Comparison of ENCODE assay signal across 20 mouse cellular contexts in the genomic region with DNA sequence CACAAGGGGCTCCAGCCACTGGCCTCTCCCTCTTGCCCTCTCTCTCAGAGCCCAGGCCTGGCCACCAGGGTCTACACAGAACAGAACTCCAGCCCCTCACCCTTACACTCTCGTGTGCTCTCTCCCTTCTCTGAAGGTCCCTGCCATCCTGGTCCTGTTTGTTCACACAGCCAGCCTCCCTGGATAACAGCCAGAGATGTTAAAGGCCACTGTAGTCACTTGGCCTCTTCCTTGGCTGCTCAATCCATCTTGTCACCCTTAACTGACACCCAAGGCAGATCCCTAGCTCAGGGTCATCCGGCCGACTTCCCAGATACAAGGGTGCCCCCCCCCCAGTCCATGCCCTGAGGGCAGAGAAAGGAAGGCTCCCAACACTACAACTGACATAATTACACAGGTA. TPM values are rescaled to one million over a fixed set of nuclear protein-coding genes. Genes with fewer than 3 reads are reported as not detected.
DNase-seq lines count a peak whose midpoint lies in the region; ATAC-seq and TF ChIP-seq lines count a peak whose summit lies in the region.
"Had no signal": no experiment of that assay in that cellular context is flagged by ENCODE, and none has a peak within 500 bp of the region (broad histone marks: within the 10 kb centered on the region; RNA-seq: fewer than 3 reads in every experiment).

No protein-coding gene starts in this region.

- H3K27ac ChIP-seq in hindbrain, embryonic 11.5 days (ENCODE audit: low read depth, low read length): 0 out of 2 replicates have a peak overlapping the region, but pooled peaks have one; percentile 42
- H3K27ac ChIP-seq in hindbrain, postnatal 0 days: no peak overlapping the region
- peak overlapping the region; percentile 41 for H3K27ac ChIP-seq in midbrain, embryonic 11.5 days (ENCODE audit: low read depth, low read length)
- no peak overlapping the region for H3K27ac ChIP-seq in midbrain, embryonic 16.5 days (ENCODE audit: low read length)
- H3K27ac ChIP-seq in forebrain, embryonic 13.5 days: peak overlapping the region; percentile 71
- peak overlapping the region; percentile 41; the same call in 1 of the 2 replicates for H3K27ac ChIP-seq in midbrain, embryonic 14.5 days (replicated peaks; ENCODE audit: low read depth, low read length)
- H3K27ac ChIP-seq: embryonic facial prominence, embryonic 12.5 days; limb, embryonic 15.5 days; neural tube, embryonic 12.5 days; stomach, postnatal 0 days had no signal

- no peak for DNase-seq in hindbrain, embryonic 11.5 days (ENCODE audit: low spot score)
- DNase-seq in hindbrain, postnatal 0 days (ENCODE audit: low spot score): no peak
- DNase-seq in midbrain, embryonic 11.5 days (ENCODE audit: low spot score, missing footprints): peak; percentile 49
- DNase-seq in midbrain, embryonic 14.5 days: no peak
- no peak for DNase-seq in frontal cortex, postnatal 14 days (ENCODE audit: low spot score in 2 of 2)
- DNase-seq: cerebellum, adult 8-10 months; heart, postnatal 4 days; lung, adult 18-20 months; right cerebral cortex, postnatal 25 days had no signal

- ATAC-seq in hindbrain, embryonic 11.5 days (ENCODE audit: low FRiP score): no peak
- no peak for ATAC-seq in hindbrain, postnatal 0 days
- ATAC-seq in midbrain, embryonic 11.5 days (ENCODE audit: low FRiP score): no peak
- no peak for ATAC-seq in midbrain, embryonic 16.5 days
- no peak for ATAC-seq in forebrain, embryonic 13.5 days
- no peak for ATAC-seq in midbrain, embryonic 14.5 days (ENCODE audit: low FRiP score, low TSS enrichment)
- ATAC-seq: intestine, embryonic 16.5 days had no signal

- no peaks in the 10 kb centered on the region for H3K27me3 ChIP-seq in hindbrain, embryonic 11.5 days (ENCODE audit: control insufficient read depth, insufficient read depth, low read length)
- H3K27me3 ChIP-seq in hindbrain, postnatal 0 days (ENCODE audit: insufficient read depth, low read length): no peaks in the 10 kb centered on the region
- H3K27me3 ChIP-seq in midbrain, embryonic 11.5 days (ENCODE audit: control insufficient read depth, insufficient read depth, low read length): no peaks in the 10 kb centered on the region
- H3K27me3 ChIP-seq in midbrain, embryonic 16.5 days (ENCODE audit: control insufficient read depth, insufficient read depth, low read depth, low read length): no peaks in the 10 kb centered on the region
- H3K27me3 ChIP-seq in forebrain, embryonic 13.5 days: no peaks in the 10 kb centered on the region
- no peaks in the 10 kb centered on the region for H3K27me3 ChIP-seq in midbrain, embryonic 14.5 days (ENCODE audit: control insufficient read depth, insufficient read depth, low read length)
- H3K27me3 ChIP-seq: embryonic facial prominence, embryonic 12.5 days; neural tube, embryonic 12.5 days had no signal

- H3K4me2 ChIP-seq in hindbrain, embryonic 11.5 days (replicated peaks; ENCODE audit: low read depth, low read length): no peak overlapping the region
- H3K4me2 ChIP-seq in hindbrain, postnatal 0 days (ENCODE audit: low read depth, low read length): no peak overlapping the region
- H3K4me2 ChIP-seq in midbrain, embryonic 11.5 days: no peak overlapping the region
- H3K4me2 ChIP-seq in midbrain, embryonic 16.5 days (ENCODE audit: low read length): no peak overlapping the region
- no peak overlapping the region for H3K4me2 ChIP-seq in forebrain, embryonic 13.5 days
- H3K4me2 ChIP-seq in midbrain, embryonic 14.5 days (ENCODE audit: low read length): no peak overlapping the region
- H3K4me2 ChIP-seq: embryonic facial prominence, embryonic 12.5 days; heart, embryonic 12.5 days; limb, embryonic 15.5 days; neural tube, embryonic 12.5 days had no signal

- H3K4me3 ChIP-seq in hindbrain, embryonic 11.5 days (ENCODE audit: low read depth, low read length): no peak overlapping the region
- no peak overlapping the region for H3K4me3 ChIP-seq in hindbrain, postnatal 0 days (ENCODE audit: low read length)
- no peak overlapping the region for H3K4me3 ChIP-seq in midbrain, embryonic 11.5 days (ENCODE audit: low read depth, low read length)
- no peak overlapping the region for H3K4me3 ChIP-seq in midbrain, embryonic 16.5 days (ENCODE audit: low read depth, low read length)
- H3K4me3 ChIP-seq in forebrain, embryonic 13.5 days: no peak overlapping the region
- H3K4me3 ChIP-seq in midbrain, embryonic 14.5 days (replicated peaks; ENCODE audit: low read depth, low read length): no peak overlapping the region
- H3K4me3 ChIP-seq: embryonic facial prominence, embryonic 12.5 days; heart, embryonic 12.5 days; limb, embryonic 15.5 days; neural tube, embryonic 12.5 days had no signal

- H3K9ac ChIP-seq in hindbrain, embryonic 11.5 days (ENCODE audit: low read depth, low read length): no peak overlapping the region
- H3K9ac ChIP-seq in hindbrain, postnatal 0 days (replicated peaks; ENCODE audit: low read length): no peak overlapping the region
- no peak overlapping the region; the same call in 1 of the 2 replicates for H3K9ac ChIP-seq in midbrain, embryonic 11.5 days (ENCODE audit: low read length)
- no peak overlapping the region for H3K9ac ChIP-seq in midbrain, embryonic 16.5 days (ENCODE audit: low read depth, low read length)
- no peak overlapping the region; the same call in 1 of the 2 replicates for H3K9ac ChIP-seq in forebrain, embryonic 13.5 days
- no peak overlapping the region for H3K9ac ChIP-seq in midbrain, embryonic 14.5 days (replicated peaks; ENCODE audit: low read length)
- H3K9ac ChIP-seq: embryonic facial prominence, embryonic 12.5 days; heart, embryonic 12.5 days; limb, embryonic 15.5 days; neural tube, embryonic 12.5 days had no signal

- no peak for TF ChIP-seq CTCF in hindbrain, postnatal 0 days (IDR thresholded peaks at IDR 0.05; ENCODE audit: low read depth)

- no peaks in the 10 kb centered on the region; the same call in 1 of the 2 replicates for H3K4me1 ChIP-seq in hindbrain, embryonic 11.5 days (replicated peaks; ENCODE audit: control insufficient read depth, insufficient read depth, low read length)
- H3K4me1 ChIP-seq in hindbrain, postnatal 0 days (ENCODE audit: insufficient read depth, low read length): peaks cover 8% of the 10 kb centered on the region; the same call in 1 of the 2 replicates
- H3K4me1 ChIP-seq in midbrain, embryonic 11.5 days (ENCODE audit: control insufficient read depth, insufficient read depth, low read length): peaks cover 5% of the 10 kb centered on the region; the same call in 1 of the 2 replicates
- H3K4me1 ChIP-seq in midbrain, embryonic 16.5 days (ENCODE audit: control insufficient read depth, insufficient read depth, low read length): peaks cover 8% of the 10 kb centered on the region
- H3K4me1 ChIP-seq in forebrain, embryonic 13.5 days: peaks cover 36% of the 10 kb centered on the region
- peaks cover 14% of the 10 kb centered on the region; the same call in 1 of the 2 replicates for H3K4me1 ChIP-seq in midbrain, embryonic 14.5 days (ENCODE audit: control insufficient read depth, insufficient read depth, low read length)
- H3K4me1 ChIP-seq: embryonic facial prominence, embryonic 12.5 days; heart, embryonic 12.5 days; limb, embryonic 15.5 days had no signal

- H3K36me3 ChIP-seq in hindbrain, embryonic 11.5 days (ENCODE audit: control insufficient read depth, insufficient read depth, low read length): no peaks in the 10 kb centered on the region
- H3K36me3 ChIP-seq in hindbrain, postnatal 0 days (ENCODE audit: insufficient read depth, low read length): no peaks in the 10 kb centered on the region
- H3K36me3 ChIP-seq in midbrain, embryonic 11.5 days (ENCODE audit: control insufficient read depth, insufficient read depth, low read length): peaks cover 13% of the 10 kb centered on the region
- H3K36me3 ChIP-seq in midbrain, embryonic 16.5 days (ENCODE audit: control insufficient read depth, insufficient read depth, low read length): no peaks in the 10 kb centered on the region
- peaks cover 48% of the 10 kb centered on the region for H3K36me3 ChIP-seq in forebrain, embryonic 13.5 days (ENCODE audit: poor library complexity, severe bottlenecking)
- H3K36me3 ChIP-seq in midbrain, embryonic 14.5 days (ENCODE audit: control insufficient read depth, insufficient read depth, low read length): no peaks in the 10 kb centered on the region; the same call in 1 of the 2 replicates
- H3K36me3 ChIP-seq: embryonic facial prominence, embryonic 12.5 days; heart, embryonic 12.5 days; limb, embryonic 15.5 days had no signal

- no peaks in the 10 kb centered on the region for H3K9me3 ChIP-seq in hindbrain, embryonic 11.5 days (ENCODE audit: control insufficient read depth, low read length)
- H3K9me3 ChIP-seq in hindbrain, postnatal 0 days (ENCODE audit: low read length): no peaks in the 10 kb centered on the region
- no peaks in the 10 kb centered on the region for H3K9me3 ChIP-seq in midbrain, embryonic 11.5 days (ENCODE audit: control insufficient read depth, low read length)
- H3K9me3 ChIP-seq in midbrain, embryonic 16.5 days (replicated peaks; ENCODE audit: control insufficient read depth, low read length, poor library complexity, severe bottlenecking): no peaks in the 10 kb centered on the region
- H3K9me3 ChIP-seq in forebrain, embryonic 13.5 days (replicated peaks): no peaks in the 10 kb centered on the region
- no peaks in the 10 kb centered on the region for H3K9me3 ChIP-seq in midbrain, embryonic 14.5 days (ENCODE audit: control insufficient read depth, low read length)
- H3K9me3 ChIP-seq: embryonic facial prominence, embryonic 12.5 days; heart, embryonic 12.5 days; limb, embryonic 15.5 days; neural tube, embryonic 12.5 days had no signal

- 64% methylated on average over 3 of the region's 3 CpGs for WGBS in hindbrain, embryonic 11.5 days
- 53% methylated on average over 3 of the region's 3 CpGs for WGBS in hindbrain, postnatal 0 days
- WGBS in midbrain, embryonic 11.5 days: 79% methylated on average over 3 of the region's 3 CpGs
- 80% methylated on average over 3 of the region's 3 CpGs for WGBS in midbrain, embryonic 16.5 days
- 77% methylated on average over 3 of the region's 3 CpGs for WGBS in forebrain, embryonic 13.5 days
- WGBS in midbrain, embryonic 14.5 days: 69% methylated on average over 3 of the region's 3 CpGs

RNA-seq across cellular contexts. Expression of gene Mfng, which starts 18.0 kb away (rescaled TPM):
- polyA plus RNA-seq in hindbrain, embryonic 11.5 days (2014; fragmentation: Nextera tagmentation; extraction: Ambion mirVana): 34.6 and 34.7 TPM in 2 replicates
- 12.7 and 15.2 TPM in 2 replicates for total RNA-seq in hindbrain, postnatal 0 days (2014; rRNA removed)
- polyA plus RNA-seq in hindbrain, postnatal 0 days (2015; fragmentation: Nextera tagmentation; extraction: Ambion mirVana): 16.6 and 17.9 TPM in 2 replicates
- 57.2 and 61.8 TPM in 2 replicates for polyA plus RNA-seq in midbrain, embryonic 11.5 days (2014; fragmentation: Nextera tagmentation; extraction: Ambion mirVana)
- polyA plus RNA-seq in midbrain, embryonic 16.5 days (2015; fragmentation: Nextera tagmentation; extraction: Ambion mirVana): 13.5 and 19.7 TPM in 2 replicates
- 136 and 138 TPM in 2 replicates for polyA plus RNA-seq in forebrain, embryonic 13.5 days (2015; fragmentation: Nextera tagmentation; extraction: Ambion mirVana)
- polyA plus RNA-seq in midbrain, embryonic 14.5 days (2014; fragmentation: Nextera tagmentation; extraction: Ambion mirVana): 16.7 and 28.0 TPM in 2 replicates

RNA-seq across cellular contexts. Expression of gene Elfn2, which starts 36.7 kb away (rescaled TPM):
- polyA plus RNA-seq in hindbrain, embryonic 11.5 days (2014; fragmentation: Nextera tagmentation; extraction: Ambion mirVana): 0.60 and 0.85 TPM in 2 replicates
- total RNA-seq in hindbrain, postnatal 0 days (2014; rRNA removed): 40.9 and 43.1 TPM in 2 replicates
- 8.4 and 9.1 TPM in 2 replicates for polyA plus RNA-seq in hindbrain, postnatal 0 days (2015; fragmentation: Nextera tagmentation; extraction: Ambion mirVana)
- 0.18 TPM in 2 replicates for polyA plus RNA-seq in midbrain, embryonic 11.5 days (2014; fragmentation: Nextera tagmentation; extraction: Ambion mirVana)
- 9.6 and 12.6 TPM in 2 replicates for polyA plus RNA-seq in midbrain, embryonic 16.5 days (2015; fragmentation: Nextera tagmentation; extraction: Ambion mirVana)
- 1.7 and 1.8 TPM in 2 replicates for polyA plus RNA-seq in forebrain, embryonic 13.5 days (2015; fragmentation: Nextera tagmentation; extraction: Ambion mirVana)
- 4.0 and 8.1 TPM in 2 replicates for polyA plus RNA-seq in midbrain, embryonic 14.5 days (2014; fragmentation: Nextera tagmentation; extraction: Ambion mirVana)
- total RNA-seq: common myeloid progenitor, adult 5-6 weeks; granulocyte monocyte progenitor cell, adult 5-6 weeks; megakaryocyte-erythroid progenitor cell, adult 5-6 weeks had no signal
- polyA plus RNA-seq: heart, embryonic 12.5 days had no signal

RNA-seq across cellular contexts. Expression of gene Card10, which starts 47.6 kb away (rescaled TPM):
- 1.8 and 2.4 TPM in 2 replicates for polyA plus RNA-seq in hindbrain, embryonic 11.5 days (2014; fragmentation: Nextera tagmentation; extraction: Ambion mirVana)
- total RNA-seq in hindbrain, postnatal 0 days (2014; rRNA removed): 0.94 and 1.4 TPM in 2 replicates
- polyA plus RNA-seq in hindbrain, postnatal 0 days (2015; fragmentation: Nextera tagmentation; extraction: Ambion mirVana): 2.3 and 2.6 TPM in 2 replicates
- 1.3 and 1.5 TPM in 2 replicates for polyA plus RNA-seq in midbrain, embryonic 11.5 days (2014; fragmentation: Nextera tagmentation; extraction: Ambion mirVana)
- 1.8 and 2.2 TPM in 2 replicates for polyA plus RNA-seq in midbrain, embryonic 16.5 days (2015; fragmentation: Nextera tagmentation; extraction: Ambion mirVana)
- polyA plus RNA-seq in forebrain, embryonic 13.5 days (2015; fragmentation: Nextera tagmentation; extraction: Ambion mirVana): 0.92 and 0.93 TPM in 2 replicates
- 1.3 and 1.6 TPM in 2 replicates for polyA plus RNA-seq in midbrain, embryonic 14.5 days (2014; fragmentation: Nextera tagmentation; extraction: Ambion mirVana)
- total RNA-seq: common myeloid progenitor, adult 5-6 weeks; granulocyte monocyte progenitor cell, adult 5-6 weeks; megakaryocyte-erythroid progenitor cell, adult 5-6 weeks had no signal

Comparison
In these comparisons a context has a peak if more than half of its experiments do, and no peak if none do; other contexts are left out.
1. H3K27ac ChIP-seq: peak in hindbrain, embryonic 11.5 days (single experiment), midbrain, embryonic 11.5 days (single experiment), forebrain, embryonic 13.5 days (single experiment) and midbrain, embryonic 14.5 days (single experiment); none in hindbrain, postnatal 0 days (single experiment) and midbrain, embryonic 16.5 days (single experiment).